Mouse (Mus musculus) monocyte, adult 2 months (primary cell): Measurements from ENCODE around the gene Npw.
A peak's percentile ranks its signal among the peaks of the same experiment; 100 is the strongest.

Source experiments
- DNase-seq, 2 experiments: peaks; one replicate each; pipeline ENCODE4 v3.0.0; 2022; ENCODE audit warnings: low spot score in 2 of 2, low read depth in 1 of 2

Npw gene

DNA sequence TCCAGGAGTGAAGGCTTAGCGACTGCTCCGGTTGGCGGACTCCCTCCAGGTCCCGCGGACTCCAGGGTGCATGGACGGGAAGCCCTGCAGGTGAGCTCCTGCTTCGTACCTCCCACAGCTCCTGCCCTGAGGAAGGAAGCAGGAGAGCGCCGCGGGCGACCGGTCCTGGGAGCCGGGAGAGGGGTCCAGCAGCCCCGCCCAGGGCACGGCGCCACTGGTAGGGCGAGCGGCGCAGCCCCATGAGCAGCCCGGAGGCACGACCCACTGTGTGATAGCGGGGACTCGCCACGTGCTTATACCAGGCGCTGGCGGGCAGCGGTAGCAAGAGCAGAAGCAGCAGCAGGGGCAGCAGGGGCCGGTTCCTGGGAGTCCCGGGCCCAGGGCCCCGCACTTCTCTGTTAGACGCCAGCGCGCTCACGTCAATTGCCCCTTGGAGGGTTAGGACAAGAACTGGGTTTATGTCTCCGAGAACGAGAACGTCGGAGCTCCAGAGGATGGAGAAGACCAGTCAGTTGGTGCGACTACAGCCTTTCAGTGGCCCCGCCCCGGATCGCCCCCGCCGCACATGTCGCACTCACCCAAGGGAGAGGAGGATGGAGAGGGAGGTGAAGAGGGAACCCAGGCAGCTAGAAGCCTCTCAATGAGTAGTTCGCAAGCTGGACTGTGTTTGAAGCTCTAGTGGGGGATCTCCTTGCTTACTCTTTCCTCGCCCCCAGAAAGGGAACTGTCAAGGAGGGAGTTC, at the start of gene Npw:
Gene Npw, minus strand, starts transcription at position 441 of the 742 bp plus-strand sequence.
- DNase-seq: no peak

DNA sequence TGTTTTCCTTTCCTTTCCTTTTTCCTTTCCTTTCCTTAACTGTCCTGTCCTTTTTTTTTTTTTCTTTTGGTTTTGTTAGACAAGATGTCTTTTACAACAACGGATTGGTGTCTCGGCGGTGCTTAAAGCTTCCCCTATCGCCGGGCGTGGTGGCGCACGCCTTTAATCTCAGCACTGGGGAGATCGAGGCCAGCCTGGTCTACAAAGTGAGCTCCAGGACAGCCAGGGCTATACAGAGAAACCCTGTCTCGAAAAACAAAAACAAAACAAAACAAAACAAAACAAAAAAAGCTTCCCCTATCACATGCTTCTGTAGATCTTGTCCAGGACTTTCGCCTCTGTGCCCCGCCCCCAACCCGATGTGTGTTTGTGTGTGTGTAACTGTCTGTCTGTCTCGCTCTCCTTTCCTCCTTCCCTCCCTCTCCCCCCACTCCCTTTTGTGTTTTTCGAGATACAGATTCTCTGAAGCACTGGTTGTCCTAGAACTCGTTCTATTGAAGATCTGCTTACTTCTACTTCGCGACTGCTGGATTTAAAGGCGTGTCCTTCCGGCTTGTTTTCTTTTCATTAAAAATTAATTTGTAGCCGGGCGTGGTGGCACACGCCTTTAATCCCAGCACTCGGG, 49.7 kb upstream of the Npw start:
- DNase-seq: no peak

DNA sequence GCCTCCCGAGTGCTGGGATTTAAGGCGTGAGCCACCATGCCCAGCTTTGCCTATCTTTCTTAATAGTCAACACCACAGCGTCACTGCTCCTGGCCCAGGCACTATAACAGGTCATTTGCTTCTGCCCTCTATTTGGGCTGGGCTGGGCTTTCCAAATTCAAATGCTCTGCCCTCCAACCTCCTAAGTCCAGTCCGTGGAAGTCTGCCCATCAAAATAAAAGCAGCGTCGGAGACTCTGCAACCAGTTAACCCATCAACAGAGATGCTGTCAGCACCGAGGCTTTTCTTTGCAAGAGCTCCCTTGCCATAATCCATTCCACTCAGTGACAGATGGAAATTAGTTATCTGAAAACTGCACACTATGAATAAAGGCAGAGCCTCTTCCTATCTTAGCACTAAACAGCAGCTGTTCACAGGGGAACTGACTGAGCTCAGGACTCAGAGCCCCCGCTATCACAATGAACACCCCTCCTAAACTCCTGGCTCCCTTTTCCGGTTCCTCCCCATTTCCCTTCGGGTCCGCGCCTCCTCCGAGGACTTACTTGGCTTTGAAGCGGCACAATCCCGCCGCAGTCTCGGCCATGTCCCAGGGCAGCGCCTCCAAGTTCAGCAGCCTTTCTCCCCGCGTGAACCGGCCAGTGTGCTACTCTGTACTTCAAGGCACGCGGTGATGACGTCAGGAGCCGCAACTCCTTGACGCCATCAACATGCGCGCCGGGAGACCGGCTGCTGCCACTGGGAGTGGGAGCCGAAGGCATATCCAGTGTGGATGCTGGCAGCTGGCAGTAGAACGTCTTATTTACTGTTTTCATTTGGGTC, 48.9 kb upstream of the Npw start, which contains the start of gene Tbl3:
Gene Tbl3, minus strand, starts transcription at position 679 of the 819 bp plus-strand sequence.
- peak; percentile 70 to 88 for DNase-seq

DNA sequence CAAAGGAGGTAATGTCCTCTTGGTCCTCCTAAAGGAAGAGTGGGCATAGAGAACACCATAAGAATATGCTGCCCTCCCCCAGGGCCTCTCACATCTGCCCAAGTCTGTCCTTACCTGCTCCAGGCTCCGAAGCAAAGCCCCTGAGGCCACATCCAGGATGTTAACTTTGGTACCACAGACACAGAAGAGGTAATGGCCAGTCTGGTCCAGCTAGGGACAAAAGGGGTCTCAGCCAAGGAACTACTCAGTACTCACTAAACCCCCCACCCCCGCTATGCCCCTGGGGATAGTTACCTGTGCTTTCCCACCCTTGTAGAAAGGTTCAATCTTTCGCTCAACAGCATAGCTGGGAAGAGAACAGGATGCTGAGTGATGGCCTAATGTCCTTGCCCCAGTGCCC, 47.6 kb upstream of the Npw start:
- DNase-seq: no peak

DNA sequence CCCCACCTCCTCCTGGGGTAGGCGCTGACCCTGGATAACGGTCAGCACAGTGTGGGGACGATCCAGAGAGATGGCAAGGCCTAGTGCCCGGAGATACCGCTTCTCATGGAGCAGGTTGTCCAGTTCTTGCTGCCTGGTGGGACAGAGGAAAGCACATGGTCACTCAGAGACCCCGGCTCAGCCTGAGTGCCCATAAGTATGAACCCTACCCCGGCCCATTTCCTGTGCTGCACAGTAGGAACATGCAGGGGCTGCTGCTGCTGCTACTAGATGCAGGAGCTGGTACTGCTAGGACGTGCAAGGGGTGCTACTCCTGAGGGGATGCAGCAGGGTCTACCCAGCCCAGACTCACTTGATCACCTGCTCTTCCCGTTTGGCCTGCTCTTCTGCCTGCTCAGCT, 43.0 kb upstream of the Npw start:
- DNase-seq: no peak

DNA sequence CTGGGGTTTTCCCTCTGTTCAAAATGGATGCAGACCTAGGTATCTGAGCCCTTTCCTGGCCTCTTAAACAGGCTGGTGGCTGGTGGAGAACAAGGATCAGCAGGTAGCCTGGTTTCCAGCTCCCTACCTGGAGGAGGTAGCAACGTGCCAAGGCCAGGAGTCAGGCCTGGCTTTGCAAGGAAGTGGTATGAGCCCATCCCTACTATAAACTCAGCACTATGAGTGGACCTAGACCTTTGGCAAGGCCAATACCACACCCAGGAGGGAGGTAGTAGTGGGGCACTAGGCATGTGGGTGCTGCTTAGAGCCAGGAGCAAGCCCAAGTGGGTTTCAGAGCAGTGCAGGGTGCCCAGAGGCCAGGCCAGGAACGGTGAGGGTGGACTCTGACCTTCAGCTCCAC, 41.2 kb upstream of the Npw start:
- DNase-seq: no peak

DNA sequence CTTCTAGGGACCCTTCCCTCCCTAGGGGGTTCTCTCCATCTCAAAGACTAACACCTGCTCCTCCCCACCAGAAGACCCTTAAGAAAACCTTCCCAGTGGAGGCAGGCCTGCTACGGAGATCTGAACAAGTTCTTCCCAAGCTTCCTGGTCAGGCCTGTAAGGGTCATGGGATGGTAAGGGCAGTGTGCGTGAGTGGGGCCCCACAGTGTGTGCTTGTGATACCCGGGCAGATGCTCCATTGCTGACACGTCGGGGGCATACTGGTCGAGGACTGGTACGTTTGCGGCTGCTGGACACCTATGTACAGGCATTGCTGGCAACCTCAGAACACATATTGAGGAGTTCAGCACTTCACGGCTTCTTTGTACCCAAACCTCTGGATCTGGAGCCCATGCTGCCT, 40.5 kb upstream of the Npw start:
- no peak for DNase-seq

DNA sequence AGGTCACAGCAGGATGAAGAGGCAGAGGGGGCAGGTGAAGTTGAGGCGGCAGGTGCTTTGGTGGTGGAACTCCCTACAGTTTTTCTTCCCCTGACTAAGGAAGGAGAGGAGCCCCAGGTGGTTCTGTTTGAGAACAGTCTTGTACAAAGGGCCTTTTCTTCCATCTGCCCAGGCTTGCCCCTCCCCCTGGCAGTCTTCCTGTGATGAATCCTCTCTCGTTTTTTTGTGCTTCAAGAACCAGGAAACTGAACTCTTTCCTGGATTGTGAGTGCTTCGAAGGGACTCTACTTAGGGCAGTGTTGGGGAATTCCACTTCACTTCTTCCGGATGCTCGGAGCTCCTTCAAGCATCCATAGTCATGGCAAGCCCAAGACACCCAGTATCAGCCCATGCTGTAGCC, 39.7 kb upstream of the Npw start:
- DNase-seq: no peak

DNA sequence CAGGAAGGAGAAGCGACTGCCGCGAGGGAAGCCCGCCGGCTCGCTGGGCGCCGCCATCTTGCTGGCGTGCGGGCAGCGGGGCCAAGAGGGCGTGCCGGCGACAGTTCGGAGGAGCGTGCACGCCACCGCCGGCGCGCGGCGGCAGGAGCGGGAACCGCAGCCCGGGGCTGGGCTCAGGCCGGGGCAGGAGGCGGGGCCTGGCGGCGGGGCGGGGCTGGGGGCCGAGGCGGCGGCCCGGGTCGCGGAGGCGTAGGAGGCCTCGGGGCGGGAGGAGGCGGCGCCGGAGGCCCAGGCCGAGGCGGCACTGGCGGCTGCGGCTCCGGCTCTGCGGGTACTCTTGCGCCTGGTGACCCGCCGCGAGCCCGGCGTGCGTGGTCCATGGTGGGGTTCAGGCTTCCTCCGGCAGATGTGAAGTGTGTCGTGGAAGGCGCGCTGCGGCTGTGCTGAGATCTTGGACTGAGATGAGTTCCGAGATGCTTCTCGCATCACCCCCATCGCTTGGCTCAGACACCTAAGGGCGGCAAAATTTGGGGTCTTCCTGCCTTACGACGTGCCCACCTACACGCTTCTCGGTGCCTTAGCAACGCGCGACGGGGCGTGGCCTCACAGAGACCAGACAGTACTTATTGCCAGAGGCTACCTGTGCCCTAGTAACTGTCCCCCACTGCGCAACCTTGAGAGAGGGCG, 37.9 kb upstream of the Npw start, which contains the start of the genes Gfer and Noxo1:
Gene Gfer, minus strand, starts transcription at position 146 of the 687 bp plus-strand sequence.
Gene Noxo1, plus strand, starts transcription at position 224 of the 687 bp plus-strand sequence.
- peak in 1 of 2 experiments; percentile 47 for DNase-seq

DNA sequence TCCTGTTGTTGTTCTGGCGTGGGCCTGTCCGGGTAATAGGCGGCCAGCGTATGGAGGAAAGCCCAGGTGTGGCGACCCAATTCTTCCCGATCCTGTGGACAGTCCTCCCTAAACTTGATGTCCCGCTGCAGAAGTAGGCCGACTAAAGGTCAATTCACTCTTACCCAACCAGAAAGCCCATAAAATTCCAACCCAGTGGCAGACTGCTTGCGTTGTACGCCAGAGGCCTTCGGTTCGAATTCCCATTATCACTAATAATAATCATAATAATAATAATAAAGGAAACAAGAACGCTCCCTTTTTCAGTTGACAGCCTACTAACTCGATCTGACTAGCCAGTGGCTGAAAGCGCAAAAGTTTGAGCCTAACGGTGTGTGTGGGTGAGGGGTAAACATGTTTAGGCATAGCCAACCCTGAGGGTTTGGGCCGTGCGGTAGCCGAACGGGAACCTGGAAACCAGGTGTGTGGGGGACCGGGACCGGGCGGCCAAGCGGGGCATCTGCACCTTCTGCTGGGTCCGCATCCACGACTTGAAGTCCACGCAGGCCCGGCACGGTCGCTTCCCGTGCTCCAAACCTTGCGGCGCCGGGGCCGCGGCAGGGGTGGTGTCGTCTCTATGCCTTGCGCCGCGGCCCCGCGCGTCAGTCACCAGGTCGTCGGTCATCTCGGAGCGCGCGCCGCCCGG, 37.2 kb upstream of the Npw start:
- no peak for DNase-seq

DNA sequence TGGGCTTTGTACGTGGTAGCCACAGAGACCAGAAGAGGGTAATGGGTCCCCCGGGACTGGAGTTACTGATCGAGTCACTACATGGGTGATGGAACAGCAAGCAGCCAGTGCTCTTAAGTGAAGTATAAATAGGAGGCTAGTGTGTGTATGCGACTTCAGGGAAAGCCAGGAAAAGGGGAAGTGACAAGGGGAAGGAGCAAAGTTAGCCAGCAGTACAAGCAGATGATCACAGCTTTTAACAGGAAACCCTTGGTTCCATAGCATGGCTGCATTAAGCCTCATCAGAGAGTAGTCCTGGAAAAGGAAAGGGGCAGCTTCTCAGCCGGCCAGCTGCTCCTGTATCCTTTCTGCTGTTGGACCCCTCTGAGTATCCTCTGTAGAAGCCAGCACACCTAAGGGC, 34.1 kb upstream of the Npw start:
- no peak for DNase-seq

DNA sequence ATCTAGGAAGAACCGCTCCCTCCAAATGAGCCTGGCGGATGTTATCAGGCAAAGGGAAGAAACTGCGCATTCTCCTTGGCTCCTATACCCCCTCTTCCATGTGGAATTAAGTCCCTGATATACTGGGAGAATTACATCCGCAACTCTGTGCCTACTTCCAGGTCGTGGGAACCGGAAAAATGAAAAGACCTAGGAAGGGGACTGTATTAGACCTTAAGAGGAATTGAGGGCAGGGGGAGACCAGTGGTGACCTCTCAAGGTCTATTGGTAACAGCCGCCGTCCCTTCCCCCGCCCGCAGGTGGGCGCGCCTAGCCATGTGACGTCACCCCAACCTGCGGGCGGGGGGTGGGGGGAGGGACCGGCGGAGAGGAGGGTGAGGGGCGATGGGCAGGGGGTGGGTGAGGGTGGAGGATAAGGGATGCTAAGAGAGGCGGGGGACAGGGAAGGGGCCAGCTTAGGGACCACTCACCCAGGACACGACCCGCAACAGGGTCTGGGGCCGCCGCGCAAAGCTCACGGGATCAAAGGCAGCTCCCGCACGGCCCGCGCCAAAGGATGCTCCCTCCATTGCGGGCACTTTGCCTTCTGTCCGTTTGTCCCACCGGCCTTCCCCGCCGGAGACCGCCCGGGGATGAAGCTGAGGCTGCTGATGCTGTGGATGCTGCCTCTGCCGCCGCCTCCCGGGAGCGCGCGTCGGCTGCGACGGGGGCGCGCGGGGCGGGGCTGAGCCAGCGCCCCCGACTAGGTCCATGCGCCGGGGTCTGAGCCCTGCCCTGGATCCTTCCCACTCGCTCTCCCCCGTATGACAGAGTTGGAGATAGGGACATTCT, 31.2 kb upstream of the Npw start, which contains the start of gene Syngr3:
Gene Syngr3, minus strand, starts transcription at position 705 of the 831 bp plus-strand sequence.
- no peak for DNase-seq

DNA sequence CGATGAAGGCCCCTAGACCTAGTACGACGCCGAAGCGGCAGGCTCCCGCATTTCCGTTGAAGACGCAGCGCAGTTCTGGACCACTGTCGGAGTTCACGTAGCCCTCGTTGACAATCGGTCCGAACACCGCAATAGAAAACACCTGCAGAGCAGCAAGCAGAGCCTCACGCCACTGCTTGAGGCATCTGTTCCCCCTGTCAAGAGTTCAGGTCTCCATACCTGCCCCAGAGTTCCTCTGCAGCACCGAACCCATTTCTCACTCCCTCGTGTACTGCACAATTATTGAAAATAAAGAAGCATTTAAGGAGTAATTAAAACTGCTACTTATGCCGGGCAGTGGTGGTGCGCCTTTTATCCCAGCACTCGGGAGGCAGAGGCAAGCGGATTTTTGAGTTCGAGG, 29.3 kb upstream of the Npw start:
- DNase-seq: no peak

DNA sequence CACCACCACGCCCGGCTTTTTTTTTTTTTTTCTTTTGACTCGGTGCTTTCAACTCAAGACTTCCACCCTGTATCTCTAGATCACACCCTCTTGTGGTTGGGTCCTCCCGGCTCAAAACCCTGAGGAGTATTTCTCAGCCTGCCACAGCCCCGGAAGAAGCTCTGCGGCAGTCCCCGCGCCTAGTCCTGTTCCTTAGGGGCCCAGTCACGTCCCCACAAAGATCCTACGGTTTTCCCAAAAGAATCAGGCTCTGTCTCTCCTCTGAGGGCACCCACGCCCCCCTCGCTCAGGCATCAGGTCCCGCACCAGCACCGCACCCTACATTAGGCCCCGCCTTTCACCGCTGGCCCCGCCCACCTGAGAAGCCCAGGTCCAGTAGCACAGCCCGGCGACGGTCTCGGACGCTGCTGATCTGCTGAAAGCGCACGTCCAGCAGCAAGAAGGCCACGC, 28.9 kb upstream of the Npw start:
- DNase-seq: peak in 1 of 2 experiments; percentile 38

DNA sequence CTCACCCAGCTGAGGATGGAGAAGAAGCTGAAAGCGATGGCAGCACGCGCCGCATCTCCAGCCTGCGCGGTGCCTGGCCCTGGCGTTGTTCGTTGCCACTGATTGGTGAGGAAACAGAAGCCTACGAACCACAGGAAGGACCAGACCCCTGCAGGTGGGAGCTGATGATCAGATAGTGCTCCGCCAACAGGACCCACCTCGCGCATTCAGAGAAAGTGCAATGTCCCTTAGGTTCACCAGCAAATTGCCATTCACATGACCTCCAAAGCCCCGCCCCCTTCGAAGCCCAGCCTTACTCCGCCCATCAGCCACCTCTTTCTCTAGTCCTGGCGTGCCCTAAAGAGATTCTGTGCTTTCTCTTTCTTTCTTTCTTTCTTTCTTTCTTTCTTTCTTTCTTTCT, 28.3 kb upstream of the Npw start:
- DNase-seq: no peak

DNA sequence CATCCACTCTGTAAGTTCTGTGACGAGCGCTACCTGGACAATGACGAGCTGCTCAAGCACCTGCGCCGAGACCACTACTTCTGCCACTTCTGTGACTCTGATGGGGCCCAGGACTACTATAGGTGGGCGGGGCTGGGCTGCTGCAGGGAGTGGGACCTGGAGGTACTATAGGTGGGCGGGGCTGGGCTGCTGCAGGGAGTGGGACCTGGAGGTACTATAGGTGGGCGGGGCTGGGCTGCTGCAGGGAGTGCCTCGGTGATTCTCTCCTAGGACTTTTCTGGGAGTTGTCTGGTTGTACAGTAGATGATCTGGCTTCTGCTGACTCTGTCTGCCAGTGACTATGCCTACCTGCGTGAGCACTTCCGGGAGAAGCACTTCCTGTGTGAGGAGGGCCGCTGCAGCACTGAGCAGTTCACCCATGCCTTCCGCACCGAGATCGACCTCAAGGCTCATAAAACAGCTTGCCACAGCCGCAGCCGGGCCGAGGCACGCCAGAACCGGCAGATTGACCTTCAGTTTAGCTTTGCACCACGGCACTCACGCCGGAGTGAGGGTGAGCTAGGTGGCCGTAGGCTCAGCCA, 19.3 kb upstream of the Npw start:
- no peak for DNase-seq

DNA sequence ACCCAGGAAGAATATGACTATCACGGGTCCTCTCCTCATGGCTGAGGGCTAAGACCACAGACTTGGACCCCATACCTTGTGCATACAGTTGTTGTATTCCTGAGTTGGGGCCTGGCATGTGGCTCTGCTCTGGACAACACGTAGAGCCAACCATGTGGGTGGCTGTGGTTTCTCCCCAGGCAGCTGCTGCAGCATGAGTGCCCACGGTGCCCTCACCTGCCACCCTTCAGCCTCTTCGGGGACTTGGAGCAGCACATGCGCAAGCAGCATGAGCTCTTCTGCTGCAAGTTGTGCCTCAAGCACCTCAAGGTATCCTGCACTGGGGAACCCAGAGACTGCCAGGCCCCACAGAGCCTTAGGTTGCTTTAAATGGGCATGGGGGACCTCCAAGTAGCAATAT, 18.6 kb upstream of the Npw start:
- no peak for DNase-seq

DNA sequence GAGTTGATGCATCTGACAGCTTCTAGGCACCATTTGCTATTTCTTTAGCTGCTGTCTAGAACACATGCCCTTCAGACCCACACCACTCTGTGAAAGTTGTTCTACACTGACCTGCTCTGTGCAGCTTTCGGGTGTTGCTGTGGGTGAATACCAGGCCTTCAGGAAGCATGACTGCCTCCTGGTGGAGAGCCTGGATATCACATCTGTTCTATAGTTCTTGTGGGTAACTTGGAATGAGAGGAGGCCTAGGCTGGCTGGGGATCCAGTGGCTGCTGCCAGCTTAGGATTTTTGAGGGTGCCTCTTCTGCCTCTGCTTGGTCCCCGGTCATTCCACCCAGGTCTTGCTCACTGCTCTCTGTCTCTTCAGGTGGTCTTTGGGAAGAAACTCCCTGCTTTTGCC, 17.9 kb upstream of the Npw start:
- DNase-seq: peak in 1 of 2 experiments; percentile 64

DNA sequence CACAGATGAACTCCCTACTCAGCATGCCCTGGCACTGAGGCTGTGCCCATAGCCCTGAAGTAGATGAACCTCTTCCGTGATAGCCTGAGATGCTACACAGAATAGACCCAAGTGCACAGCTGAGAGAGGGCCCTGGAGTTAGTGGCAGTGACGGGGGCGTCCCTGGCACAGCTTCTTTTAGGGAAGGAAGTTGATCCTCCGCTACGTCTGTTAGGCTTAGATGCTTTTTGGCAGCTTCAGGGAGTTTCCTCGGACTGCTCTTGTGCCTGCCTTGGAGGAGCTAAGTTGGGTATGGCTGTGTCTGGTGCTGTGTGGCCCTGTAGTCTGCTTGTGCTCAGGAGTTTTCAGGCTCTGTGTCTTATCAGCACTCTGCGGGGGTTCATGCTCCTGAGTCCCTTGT, 16.0 kb upstream of the Npw start:
- DNase-seq: no peak
